Mouse (Mus musculus): ENCODE results near the gene Klre1.

DNA sequence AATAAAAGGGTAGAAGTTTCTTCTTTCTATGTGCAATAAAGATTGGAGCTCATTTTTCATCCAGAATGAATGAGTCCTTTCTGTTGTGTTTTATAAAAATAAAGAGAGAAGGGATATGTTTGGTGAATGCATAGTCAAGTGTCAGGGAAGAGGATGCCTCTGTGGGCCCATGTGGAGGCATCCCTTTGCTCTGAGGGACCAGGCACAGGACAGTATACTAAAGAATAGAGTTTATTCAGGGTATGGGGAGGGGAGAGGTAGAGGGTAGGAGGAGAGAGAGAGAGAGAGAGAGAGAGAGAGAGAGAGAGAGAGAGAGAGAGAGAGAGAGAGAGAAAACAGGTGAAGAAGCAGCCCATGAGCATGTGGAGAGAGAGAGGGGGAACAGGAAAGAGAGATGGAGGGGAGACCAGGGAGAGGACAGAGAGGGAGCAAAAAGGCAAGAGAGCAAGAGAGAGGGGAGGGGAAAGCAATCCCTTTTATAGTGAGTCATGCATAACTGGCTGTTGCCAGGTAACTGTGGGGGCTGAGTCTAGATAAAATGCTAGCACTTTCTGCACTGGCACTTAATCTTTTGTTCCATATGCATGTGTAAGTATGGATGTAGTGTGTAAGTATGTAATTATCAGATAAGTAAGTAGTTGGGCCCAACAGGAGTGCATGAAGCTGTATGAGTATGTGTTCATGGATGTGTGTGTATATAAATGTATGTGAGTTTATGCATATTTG is 20.2 kb upstream of the Klre1 start:
- TF ChIP-seq CTCF (IDR thresholded peaks at IDR 0.05; ENCODE audit: insufficient read depth, low read depth, low read length) = no peak
- no peak for TF ChIP-seq POLR2A (IDR thresholded peaks at IDR 0.05; ENCODE audit: insufficient read depth, low read depth, low read length)

Data from olfactory bulb, adult 2 months (tissue).